Mouse (Mus musculus) right cerebral cortex, postnatal 4 days (tissue): ENCODE data around the gene Olfr558.
A peak's percentile ranks its signal among the peaks of the same experiment; 100 is the strongest.

ENCODE experiments used
- DNase-seq: peaks from one replicate; pipeline ENCODE4 v3.0.0-alpha.2; 2022

The Olfr558 gene

GRCm38 (mm10) chr7:102701915-102702314 lies at the start of gene Olfr558:
TSS of gene Olfr558 (plus strand) at chr7:102702215.
- DNase-seq = no peak

GRCm38 (mm10) chr7:102658523-102658922 lies 43.5 kb upstream of the Olfr558 start, which contains the start of gene Olfr555:
TSS of gene Olfr555 (plus strand) at chr7:102658823.
- DNase-seq = no peak

GRCm38 (mm10) chr7:102664599-102664998 lies 37.4 kb upstream of the Olfr558 start, which contains the start of gene Olfr556:
TSS of gene Olfr556 (plus strand) at chr7:102664899.
- no peak for DNase-seq

- no peak for DNase-seq
Observed at GRCm38 (mm10) chr7:102665378-102665777, 36.6 kb upstream of the Olfr558 start.

GRCm38 (mm10) chr7:102676225-102676624 lies 25.8 kb upstream of the Olfr558 start:
- DNase-seq = no peak

- no peak for DNase-seq
Observed at GRCm38 (mm10) chr7:102681916-102682315, 20.1 kb upstream of the Olfr558 start.

- peak; percentile 83 for DNase-seq
Observed at GRCm38 (mm10) chr7:102686944-102687501, 15.0 kb upstream of the Olfr558 start, which contains the start of gene Trim68. TSS of gene Trim68 (minus strand) at chr7:102687327.

GRCm38 (mm10) chr7:102695358-102696125 lies 6.5 kb upstream of the Olfr558 start, which contains the start of gene Olfr557:
TSS of gene Olfr557 (plus strand) at chr7:102695910.
- DNase-seq = peak; percentile 30

GRCm38 (mm10) chr7:102698461-102698860 lies 3.6 kb upstream of the Olfr558 start:
- DNase-seq = no peak

- no peak for DNase-seq
Observed at GRCm38 (mm10) chr7:102718970-102719369, 17.0 kb downstream of the Olfr558 start, which contains the start of gene Olfr33. TSS of gene Olfr33 (minus strand) at chr7:102719070.

- DNase-seq = no peak
Observed at GRCm38 (mm10) chr7:102727391-102727790, 25.4 kb downstream of the Olfr558 start, which contains the start of gene Olfr559. TSS of gene Olfr559 (minus strand) at chr7:102727491.

- DNase-seq = no peak
Observed at GRCm38 (mm10) chr7:102733793-102734192, 31.8 kb downstream of the Olfr558 start.

- DNase-seq = no peak
Observed at GRCm38 (mm10) chr7:102737705-102738104, 35.7 kb downstream of the Olfr558 start.

GRCm38 (mm10) chr7:102752086-102752485 lies 50.1 kb downstream of the Olfr558 start:
- DNase-seq = no peak

- no peak for DNase-seq
Observed at GRCm38 (mm10) chr7:102759266-102759665, 57.3 kb downstream of the Olfr558 start, which contains the start of the genes Olfr560 and Olfr78. TSS of gene Olfr560 (minus strand) at chr7:102759366. TSS of gene Olfr78 (minus strand) at chr7:102759471.
